Mouse (Mus musculus) midbrain, embryonic 16.5 days (tissue): ENCODE data around the gene Uts2. TPM values are rescaled to one million over a fixed set of nuclear protein-coding genes. Genes with fewer than 3 reads are reported as not detected.
A peak's percentile ranks its signal among the peaks of the same experiment; 100 is the strongest.

Experiments used
- ATAC-seq: fragments of 200-750 bp; cut with Nextera tagmentation; 2 replicates; pipeline ENCODE4 v1.8.0; 2017; ENCODE audit warnings: moderate TSS enrichment
- H3K27ac ChIP-seq: fragments of 300-500 bp; sonication (generic); 2 replicates; pipeline ENCODE4 v1.5.1; 2014; ENCODE audit warnings: mild to moderate bottlenecking, low read length, mixed read lengths
- H3K27me3 ChIP-seq: fragments of 300-500 bp; sonication (generic); 2 replicates; pipeline ENCODE4 v1.6.1; 2014; ENCODE audit warnings: low read depth, low read length, mixed read lengths; ENCODE audit not compliant: control insufficient read depth, insufficient read depth
- H3K36me3 ChIP-seq: fragments of 300-500 bp; sonication (generic); 2 replicates; pipeline ENCODE4 v1.6.1; 2014; ENCODE audit warnings: mild to moderate bottlenecking, low read length, moderate library complexity, mixed read lengths; ENCODE audit not compliant: control insufficient read depth, insufficient read depth
- H3K4me1 ChIP-seq: fragments of 300-500 bp; sonication (generic); 2 replicates; pipeline ENCODE4 v1.6.1; 2014; ENCODE audit warnings: mild to moderate bottlenecking, low read length, mixed read lengths; ENCODE audit not compliant: control insufficient read depth, insufficient read depth
- H3K4me2 ChIP-seq: fragments of 300-500 bp; sonication (generic); 2 replicates; pipeline ENCODE4 v1.6.1; 2014; ENCODE audit warnings: mild to moderate bottlenecking, low read length, mixed read lengths
- H3K4me3 ChIP-seq: fragments of 300-500 bp; sonication (generic); 2 replicates; pipeline ENCODE4 v1.5.1; 2014; ENCODE audit warnings: low read depth, mild to moderate bottlenecking, low read length, moderate library complexity, mixed read lengths
- H3K9ac ChIP-seq: fragments of 300-500 bp; sonication (generic); 2 replicates; pipeline ENCODE4 v1.6.1; 2014; ENCODE audit warnings: low read depth, low read length, mixed read lengths
- H3K9me3 ChIP-seq: fragments of 300-500 bp; sonication (generic); replicated peaks from 2 replicates; pipeline ENCODE4 v1.6.1; 2014; ENCODE audit warnings: mild to moderate bottlenecking, low read length, mixed read lengths; ENCODE audit not compliant: control insufficient read depth, poor library complexity, severe bottlenecking
- WGBS: fragments of 180-500 bp; shearing (Covaris S2); extraction: QIAGEN DNeasy Blood & Tissue Kit; methylation state at CpG from one replicate; pipeline ENCODE4 v1.1.7; 2014; 5-methylcytosine and 5-hydroxymethylcytosine counted together
- polyA plus RNA-seq: library from polyadenylated mRNA; unstranded; fragments of >200 nt; fragmentation: Nextera tagmentation; extraction: Ambion mirVana; gene quantifications from 2 replicates; pipeline ENCODE4 v1.2.1, GENCODE M21; 2015

The Uts2 gene
- polyA plus RNA-seq, 1 experiment from 2014 or later = not detected

GRCm38 (mm10) chr4:151036521-151036920 is 39.6 kb downstream of the Uts2 start:
- WGBS = 87% methylated on average over 7 of the region's 7 CpGs
- no peak for ATAC-seq
- Histone ChIP-seq H3K36me3 (no peaks in the 10 kb centered on the region), H3K27ac (no peak overlapping the region), H3K27me3 (no peaks in the 10 kb centered on the region), H3K4me2 (no peak overlapping the region), H3K9ac (no peak overlapping the region), H3K9me3 (no peaks in the 10 kb centered on the region), H3K4me3 (no peak overlapping the region), H3K4me1 (no peaks in the 10 kb centered on the region)

- Histone ChIP-seq H3K27ac (no peak overlapping the region), H3K4me2 (no peak overlapping the region), H3K27me3 (no peaks in the 10 kb centered on the region), H3K9me3 (no peaks in the 10 kb centered on the region), H3K9ac (no peak overlapping the region), H3K4me1 (no peaks in the 10 kb centered on the region), H3K4me3 (no peak overlapping the region), H3K36me3 (no peaks in the 10 kb centered on the region)
- ATAC-seq = no peak
- 91% methylated on average over 11 of the region's 11 CpGs for WGBS
Observed at GRCm38 (mm10) chr4:151037800-151038199, 40.9 kb downstream of the Uts2 start.

GRCm38 (mm10) chr4:151041506-151041905 is 44.6 kb downstream of the Uts2 start:
- H3K9ac ChIP-seq = no peak overlapping the region
- H3K36me3 ChIP-seq = no peaks in the 10 kb centered on the region
- no peak overlapping the region for H3K4me3 ChIP-seq
- H3K27ac ChIP-seq = no peak overlapping the region
- no peaks in the 10 kb centered on the region for H3K9me3 ChIP-seq
- no peak for ATAC-seq
- H3K4me1 ChIP-seq = peaks cover 5% of the 10 kb centered on the region
- 88% methylated on average over 5 of the region's 5 CpGs for WGBS
- no peak overlapping the region for H3K4me2 ChIP-seq
- no peaks in the 10 kb centered on the region for H3K27me3 ChIP-seq

- no peak overlapping the region for H3K9ac ChIP-seq
- H3K4me1 ChIP-seq = peaks cover 5% of the 10 kb centered on the region
- H3K4me2 ChIP-seq = peak overlapping the region; percentile 99; the same call in 1 of the 2 replicates
- no peaks in the 10 kb centered on the region for H3K27me3 ChIP-seq
- H3K4me3 ChIP-seq = no peak overlapping the region
- H3K27ac ChIP-seq = no peak overlapping the region
- H3K9me3 ChIP-seq = no peaks in the 10 kb centered on the region
- no peak for ATAC-seq
- 45% methylated on average over 5 of the region's 5 CpGs for WGBS
- no peaks in the 10 kb centered on the region; the same call in none of the 2 replicates for H3K36me3 ChIP-seq
Observed at GRCm38 (mm10) chr4:151043281-151043680, 46.4 kb downstream of the Uts2 start.

- under 1% methylated on average over 79 of the region's 79 CpGs for WGBS
- Histone ChIP-seq H3K27me3 (no peaks in the 10 kb centered on the region), H3K4me2 (peak within 1 kb of the TSS; percentile 99), H3K9ac (peak within 1 kb of the TSS; percentile 62), H3K36me3 (peaks cover 7% of the 10 kb centered on the region), H3K27ac (0 out of 2 replicates have a peak within 1 kb of the TSS, but pooled peaks have one; percentile 41), H3K4me3 (peak within 1 kb of the TSS; percentile 68), H3K9me3 (no peaks in the 10 kb centered on the region), H3K4me1 (peaks cover 5% of the 10 kb centered on the region)
- peak; percentile 97 for ATAC-seq
Observed at GRCm38 (mm10) chr4:151044037-151044943, 47.4 kb downstream of the Uts2 start, which contains the start of gene Per3. Per3 (minus strand) TSS chr4:151044665.

- H3K27ac ChIP-seq = no peak overlapping the region
Observed at GRCm38 (mm10) chr4:151044944-151045570, 48.2 kb downstream of the Uts2 start.

GRCm38 (mm10) chr4:151046524-151046923 is 49.6 kb downstream of the Uts2 start:
- 96% methylated on average over 3 of the region's 3 CpGs for WGBS
- Histone ChIP-seq H3K36me3 (peaks cover 14% of the 10 kb centered on the region), H3K4me1 (peaks cover 5% of the 10 kb centered on the region), H3K27ac (no peak overlapping the region), H3K4me3 (no peak overlapping the region), H3K9ac (no peak overlapping the region), H3K9me3 (no peaks in the 10 kb centered on the region), H3K4me2 (no peak overlapping the region), H3K27me3 (no peaks in the 10 kb centered on the region)
- ATAC-seq = no peak

More at GRCm38 (mm10) chr4:151044944-151045570, 48.2 kb downstream of the Uts2 start:
- Histone ChIP-seq H3K9ac (peak overlapping the region; percentile 62; the same call in 1 of the 2 replicates), H3K36me3 (peaks cover 13% of the 10 kb centered on the region), H3K4me2 (peak overlapping the region; percentile 99), H3K4me3 (peak overlapping the region; percentile 68), H3K4me1 (peaks cover 5% of the 10 kb centered on the region), H3K9me3 (no peaks in the 10 kb centered on the region), H3K27me3 (no peaks in the 10 kb centered on the region)
- WGBS = 5% methylated on average over 21 of the region's 21 CpGs
- peak; percentile 18; the same call in 1 of the 2 replicates for ATAC-seq

GRCm38 (mm10) chr4:151051162-151051561 is 54.3 kb downstream of the Uts2 start:
- no peak for ATAC-seq
- peaks cover 25% of the 10 kb centered on the region for H3K36me3 ChIP-seq

More at GRCm38 (mm10) chr4:151051162-151051561, 54.3 kb downstream of the Uts2 start:
- Histone ChIP-seq H3K4me2 (no peak overlapping the region), H3K4me3 (no peak overlapping the region), H3K4me1 (peaks cover 7% of the 10 kb centered on the region), H3K27me3 (no peaks in the 10 kb centered on the region), H3K27ac (no peak overlapping the region), H3K9ac (no peak overlapping the region), H3K9me3 (no peaks in the 10 kb centered on the region)
- WGBS = 88% methylated on average over 1 of the region's 1 CpGs
